Mouse (Mus musculus) lung, embryonic 16.5 days (tissue): ENCODE measurements around the gene Nmnat1. TPM values are rescaled to one million over a fixed set of nuclear protein-coding genes. Genes with fewer than 3 reads are reported as not detected.

Source experiments
- ATAC-seq: fragments of 200-750 bp; cut with Nextera tagmentation; 2 replicates; pipeline ENCODE4 v1.8.0; 2017; ENCODE audit warnings: low read depth, mild to moderate bottlenecking, moderate library complexity
- H3K27ac ChIP-seq: fragments of 300-500 bp; sonication (generic); 2 replicates; pipeline ENCODE4 v1.5.1; 2014; ENCODE audit warnings: mild to moderate bottlenecking, control low read depth, low read length
- H3K27me3 ChIP-seq: fragments of 300-500 bp; sonication (generic); 2 replicates; pipeline ENCODE4 v1.6.1; 2014; ENCODE audit warnings: low read depth, low read length, mixed read lengths; ENCODE audit not compliant: control insufficient read depth, insufficient read depth
- H3K36me3 ChIP-seq: fragments of 300-500 bp; sonication (generic); 2 replicates; pipeline ENCODE4 v1.6.1; 2014; ENCODE audit warnings: low read length; ENCODE audit not compliant: control insufficient read depth, insufficient read depth
- H3K4me1 ChIP-seq: fragments of 300-500 bp; sonication (generic); replicated peaks from 2 replicates; pipeline ENCODE4 v1.6.1; 2014; ENCODE audit warnings: low read length, mixed read lengths; ENCODE audit not compliant: control insufficient read depth, insufficient read depth
- H3K4me2 ChIP-seq: fragments of 300-500 bp; sonication (generic); 2 replicates; pipeline ENCODE4 v1.6.1; 2014; ENCODE audit warnings: low read depth, low read length, control low read depth
- H3K4me3 ChIP-seq: fragments of 300-500 bp; sonication (generic); 2 replicates; pipeline ENCODE4 v1.5.1; 2014; ENCODE audit warnings: mild to moderate bottlenecking, low read length, control low read depth
- H3K9ac ChIP-seq: fragments of 300-500 bp; sonication (generic); 2 replicates; pipeline ENCODE4 v1.6.1; 2014; ENCODE audit warnings: low read length, control low read depth
- H3K9me3 ChIP-seq: fragments of 300-500 bp; sonication (generic); 2 replicates; pipeline ENCODE4 v1.6.1; 2016; ENCODE audit warnings: low read length; ENCODE audit not compliant: control insufficient read depth
- WGBS: fragments of 180-500 bp; shearing (Covaris S2); extraction: QIAGEN DNeasy Blood & Tissue Kit; methylation state at CpG from one replicate; pipeline ENCODE4 v1.1.7; 2014; 5-methylcytosine and 5-hydroxymethylcytosine counted together
- polyA plus RNA-seq: library from polyadenylated mRNA; unstranded; fragments of >200 nt; fragmentation: Nextera tagmentation; extraction: Ambion mirVana; gene quantifications from 2 replicates; pipeline ENCODE4 v1.2.1, GENCODE M21; 2015

Gene Nmnat1
- polyA plus RNA-seq, 1 experiment from 2014 or later: 11.9 TPM

DNA sequence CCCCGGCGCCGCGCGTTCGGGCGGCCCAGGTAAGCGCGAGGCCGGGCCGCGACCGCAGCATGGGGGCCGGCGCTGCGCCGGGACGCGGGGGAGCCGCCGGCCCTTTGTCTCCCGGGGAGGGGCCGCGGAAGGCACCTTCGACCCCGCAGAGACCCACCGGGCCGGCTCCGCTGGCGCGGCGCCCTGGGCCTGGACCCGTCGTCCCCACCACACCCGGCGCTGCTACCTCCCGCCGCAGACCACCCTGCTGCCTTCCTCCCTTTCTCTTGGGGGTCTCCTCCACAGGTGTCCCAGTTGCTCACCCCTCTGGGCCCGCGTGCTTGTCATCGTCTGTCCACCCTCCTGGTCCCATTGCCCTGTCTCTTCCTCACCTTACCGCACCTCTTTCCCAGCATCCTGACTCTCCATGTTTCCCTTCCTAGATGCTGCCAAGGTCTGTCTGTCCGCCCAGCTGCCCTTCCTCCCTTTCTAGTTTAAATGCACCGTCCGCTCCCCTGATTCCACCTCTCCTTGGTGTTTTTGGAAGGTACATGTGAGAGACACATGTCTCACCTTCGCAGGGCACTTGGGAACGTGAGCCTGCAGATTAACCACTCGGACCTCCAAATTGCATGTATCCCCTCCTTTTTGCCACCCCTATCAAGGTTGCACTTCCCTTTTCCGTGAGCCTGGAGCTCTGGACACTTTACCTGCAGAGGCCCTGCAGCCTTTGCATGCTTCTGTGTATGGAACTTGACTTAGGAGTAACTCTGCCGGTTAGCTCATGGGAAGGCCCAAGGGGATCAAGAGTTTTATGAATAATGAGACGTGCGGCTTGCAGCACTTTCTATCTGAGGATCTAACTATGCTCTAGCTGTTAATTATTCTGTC lies 33.6 kb upstream of the Nmnat1 start:
- 3% methylated on average over 49 of the region's 52 CpGs for WGBS
- Histone ChIP-seq H3K4me2 (peak overlapping the region; percentile 90), H3K9me3 (no peaks in the 10 kb centered on the region), H3K4me3 (peak overlapping the region; percentile 80), H3K36me3 (no peaks in the 10 kb centered on the region), H3K27ac (peak overlapping the region; percentile 30; the same call in 1 of the 2 replicates), H3K9ac (peak overlapping the region; percentile 86), H3K27me3 (no peaks in the 10 kb centered on the region), H3K4me1 (peaks cover 7% of the 10 kb centered on the region)
- no peak for ATAC-seq

DNA sequence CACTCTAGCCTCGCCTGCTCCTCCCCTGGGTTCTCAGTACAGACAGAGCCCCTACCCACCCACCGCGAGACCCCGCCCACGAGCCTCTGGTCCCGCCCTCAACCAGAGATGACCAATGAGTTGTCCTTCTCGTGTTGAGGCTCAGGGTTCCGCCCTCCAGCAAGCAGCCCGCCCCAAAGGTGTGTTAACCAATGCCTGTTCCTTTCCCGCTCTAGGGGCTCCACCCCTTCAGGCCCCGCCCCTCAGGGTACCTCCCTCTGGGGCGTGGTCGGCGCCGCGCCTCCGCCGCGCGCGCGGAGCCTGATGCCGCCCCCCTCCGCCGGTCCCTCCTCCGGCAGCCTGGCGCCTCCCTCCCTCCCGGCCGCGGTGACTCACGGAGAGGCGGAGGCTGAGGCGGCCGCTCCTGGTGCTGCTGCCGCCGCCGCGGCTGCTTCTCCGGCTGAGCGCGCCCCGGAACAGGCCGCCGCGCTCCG lies 32.9 kb upstream of the Nmnat1 start, which contains the start of gene Ctnnbip1:
Gene Ctnnbip1 (plus strand): TSS at position 369 of the 473 bp plus-strand sequence.
- no peaks in the 10 kb centered on the region for H3K9me3 ChIP-seq
- peak within 1 kb of the TSS; percentile 30; the same call in 1 of the 2 replicates for H3K27ac ChIP-seq
- ATAC-seq: peak; percentile 99
- WGBS: 0% methylated on average over 39 of the region's 46 CpGs
- peak within 1 kb of the TSS; percentile 86 for H3K9ac ChIP-seq
- peak within 1 kb of the TSS; percentile 90 for H3K4me2 ChIP-seq
- H3K27me3 ChIP-seq: no peaks in the 10 kb centered on the region
- H3K4me1 ChIP-seq: peaks cover 7% of the 10 kb centered on the region
- peak within 1 kb of the TSS; percentile 80 for H3K4me3 ChIP-seq
- no peaks in the 10 kb centered on the region for H3K36me3 ChIP-seq

DNA sequence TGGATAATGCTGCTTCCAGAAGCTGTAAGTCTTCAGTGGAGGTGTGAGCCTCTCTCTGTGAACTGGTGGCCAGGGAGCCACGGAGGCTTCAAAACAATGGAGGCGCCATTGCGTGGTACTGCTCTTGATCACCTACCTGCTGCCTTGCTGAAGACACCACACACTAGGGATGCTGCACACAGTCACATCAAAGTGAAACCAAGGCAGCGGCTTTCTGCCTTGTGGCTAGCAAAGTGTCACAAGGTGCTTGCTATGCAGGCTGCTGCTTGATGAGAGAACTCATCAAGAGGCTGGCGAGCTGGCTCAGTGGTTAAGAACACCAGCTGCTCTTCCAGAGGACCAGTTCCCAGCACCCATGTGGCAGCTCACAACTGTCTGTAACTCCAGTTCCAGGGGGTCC lies 30.7 kb upstream of the Nmnat1 start:
- no peaks in the 10 kb centered on the region for H3K27me3 ChIP-seq
- H3K4me1 ChIP-seq: peaks cover 21% of the 10 kb centered on the region
- H3K9me3 ChIP-seq: no peaks in the 10 kb centered on the region
- H3K36me3 ChIP-seq: no peaks in the 10 kb centered on the region
- H3K4me2 ChIP-seq: no peak overlapping the region
- no peak overlapping the region for H3K27ac ChIP-seq
- H3K9ac ChIP-seq: no peak overlapping the region
- ATAC-seq: no peak
- H3K4me3 ChIP-seq: no peak overlapping the region
- WGBS: 85% methylated on average over 5 of the region's 5 CpGs

DNA sequence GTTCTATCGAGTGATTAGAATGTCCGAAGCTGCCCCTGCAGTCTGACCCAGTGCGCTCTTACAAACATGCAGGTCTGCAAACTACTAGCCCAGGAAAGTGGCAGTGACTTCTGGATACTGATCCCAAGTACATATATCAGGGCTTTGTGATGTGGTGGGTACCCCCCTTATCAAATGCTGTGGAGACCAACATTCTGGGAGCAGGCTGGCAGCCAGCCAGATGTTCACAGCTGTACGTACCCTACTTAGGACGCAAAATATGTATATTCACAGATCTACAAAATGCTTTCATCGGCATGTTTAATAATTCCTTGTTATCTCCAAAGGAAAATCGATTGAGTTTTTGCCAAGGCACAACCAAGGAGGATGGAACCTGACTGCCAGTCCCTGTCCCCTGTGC lies 27.1 kb upstream of the Nmnat1 start:
- WGBS: 37% methylated on average over 7 of the region's 7 CpGs
- Histone ChIP-seq H3K4me2 (no peak overlapping the region), H3K36me3 (no peaks in the 10 kb centered on the region), H3K27ac (no peak overlapping the region), H3K4me1 (peaks cover 14% of the 10 kb centered on the region), H3K9me3 (no peaks in the 10 kb centered on the region), H3K9ac (no peak overlapping the region), H3K4me3 (no peak overlapping the region), H3K27me3 (no peaks in the 10 kb centered on the region)
- ATAC-seq: peak; percentile 13; the same call in 1 of the 2 replicates

DNA sequence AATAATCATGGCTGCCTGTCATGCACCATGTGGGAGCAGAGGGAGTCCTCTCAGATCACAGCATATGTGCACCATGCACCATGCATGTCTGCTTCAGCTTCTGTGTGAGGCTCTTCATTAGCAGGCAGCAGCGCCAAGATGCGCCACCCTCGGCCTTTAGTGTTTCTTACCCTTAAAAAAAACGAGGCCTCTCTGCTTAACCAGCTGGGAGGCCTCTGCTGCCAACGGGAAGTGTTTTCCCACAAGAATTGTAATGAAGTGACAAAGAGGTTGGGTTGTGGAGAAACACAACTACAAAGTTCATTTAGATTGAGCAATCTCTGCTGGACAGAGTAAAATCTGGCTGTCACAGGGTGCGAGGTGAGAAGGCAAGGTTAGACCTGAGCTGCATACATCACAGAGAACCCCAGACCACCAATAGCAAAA lies 26.2 kb upstream of the Nmnat1 start:
- H3K36me3 ChIP-seq: no peaks in the 10 kb centered on the region
- no peak overlapping the region for H3K9ac ChIP-seq
- no peak overlapping the region for H3K4me2 ChIP-seq
- peak; percentile 79 for ATAC-seq
- peaks cover 14% of the 10 kb centered on the region for H3K4me1 ChIP-seq
- H3K27me3 ChIP-seq: no peaks in the 10 kb centered on the region
- H3K4me3 ChIP-seq: no peak overlapping the region
- WGBS: 41% methylated on average over 6 of the region's 6 CpGs
- peak overlapping the region; percentile 72 for H3K27ac ChIP-seq
- no peaks in the 10 kb centered on the region for H3K9me3 ChIP-seq

DNA sequence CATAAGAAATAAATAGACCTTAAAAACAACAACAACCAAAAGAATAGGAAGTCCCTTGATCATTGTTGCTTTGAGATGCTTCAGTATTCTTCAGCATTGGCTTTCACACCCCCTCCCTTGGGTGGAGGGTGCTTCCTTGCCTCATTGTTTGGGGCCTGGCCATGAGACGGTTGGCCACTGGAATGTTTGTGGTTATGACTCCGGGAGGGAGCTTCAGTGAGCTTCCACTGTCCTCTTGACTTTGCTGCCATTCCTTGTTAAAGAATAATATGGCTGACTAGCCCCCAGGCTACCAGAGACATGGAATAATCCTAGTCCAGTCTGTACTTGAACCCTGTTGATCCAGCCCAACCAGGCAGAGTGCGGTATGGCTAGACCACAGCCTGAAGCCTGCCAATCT lies 21.9 kb upstream of the Nmnat1 start:
- Histone ChIP-seq H3K4me2 (no peak overlapping the region), H3K27me3 (no peaks in the 10 kb centered on the region), H3K36me3 (no peaks in the 10 kb centered on the region; the same call in 1 of the 2 replicates), H3K27ac (no peak overlapping the region), H3K9me3 (no peaks in the 10 kb centered on the region), H3K9ac (no peak overlapping the region), H3K4me1 (peaks cover 14% of the 10 kb centered on the region; the same call in 1 of the 2 replicates), H3K4me3 (no peak overlapping the region)
- 74% methylated on average over 3 of the region's 3 CpGs for whole genome bisulfite sequencing
- no peak for ATAC-seq

DNA sequence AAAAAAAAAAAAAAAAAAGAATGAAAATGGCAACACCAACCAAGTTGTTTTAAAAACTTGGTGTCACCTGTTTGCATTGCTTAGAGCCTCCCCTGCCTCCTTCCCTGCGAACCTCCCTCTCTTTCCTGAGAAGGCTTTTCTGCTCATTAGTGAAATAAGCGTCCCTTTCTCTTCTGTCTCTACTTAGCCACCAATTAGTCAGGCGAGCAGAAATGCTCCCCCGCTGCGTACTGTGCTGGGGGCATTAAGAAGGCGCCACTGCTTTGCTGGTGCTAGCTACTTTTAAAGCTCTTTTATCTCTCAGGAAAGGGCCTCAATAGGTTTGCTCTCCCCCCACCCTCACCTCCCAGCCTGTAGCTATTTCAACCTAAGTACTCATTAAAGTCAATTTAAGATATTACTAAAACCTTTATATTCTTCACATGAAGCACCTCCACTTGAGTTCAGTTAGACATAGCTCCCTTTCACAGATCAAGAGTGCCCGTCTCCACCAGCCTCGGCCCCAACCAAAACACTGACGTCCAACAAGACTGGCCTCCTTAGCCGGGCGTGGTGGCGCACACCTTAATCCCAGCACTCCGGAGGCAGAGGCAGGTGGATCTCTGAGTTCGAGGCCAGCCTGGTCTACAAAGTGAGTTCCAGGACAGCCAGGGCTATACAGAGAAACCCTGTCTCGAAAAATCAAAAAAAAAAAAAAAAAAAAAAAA lies 20.4 kb upstream of the Nmnat1 start:
- H3K4me3 ChIP-seq: no peak overlapping the region
- peaks cover 7% of the 10 kb centered on the region; the same call in 1 of the 2 replicates for H3K4me1 ChIP-seq
- H3K36me3 ChIP-seq: no peaks in the 10 kb centered on the region; the same call in 1 of the 2 replicates
- WGBS: 54% methylated on average over 14 of the region's 15 CpGs
- no peak overlapping the region for H3K4me2 ChIP-seq
- no peaks in the 10 kb centered on the region for H3K9me3 ChIP-seq
- H3K27ac ChIP-seq: peak overlapping the region; percentile 61
- peak; percentile 34; the same call in 1 of the 2 replicates for ATAC-seq
- H3K27me3 ChIP-seq: no peaks in the 10 kb centered on the region
- H3K9ac ChIP-seq: no peak overlapping the region

DNA sequence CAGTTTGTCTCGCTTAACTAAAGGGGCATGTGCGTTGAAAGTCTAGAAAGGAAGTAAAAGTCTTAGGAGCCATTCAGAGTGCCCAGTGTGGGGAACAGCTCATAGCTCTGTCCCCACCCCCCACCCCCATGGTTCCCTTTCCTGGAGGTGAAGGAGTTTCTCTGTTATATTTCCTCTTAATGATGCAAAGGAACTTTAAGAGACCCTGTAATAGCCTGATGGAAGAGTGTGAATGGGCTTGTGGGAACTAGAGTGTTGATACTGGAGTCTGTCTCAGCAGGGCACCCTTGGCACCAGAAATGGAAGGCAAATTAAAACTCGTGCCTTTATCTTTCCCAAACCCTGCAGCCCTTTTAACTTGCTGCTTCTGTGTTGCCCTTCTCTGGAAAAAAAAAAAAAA lies 19.9 kb upstream of the Nmnat1 start:
- H3K4me1 ChIP-seq: peaks cover 7% of the 10 kb centered on the region; the same call in 1 of the 2 replicates
- peak overlapping the region; percentile 7; the same call in 1 of the 2 replicates for H3K9ac ChIP-seq
- H3K4me2 ChIP-seq: no peak overlapping the region
- ATAC-seq: peak; percentile 43
- peaks cover 5% of the 10 kb centered on the region for H3K36me3 ChIP-seq
- H3K27me3 ChIP-seq: no peaks in the 10 kb centered on the region
- no peak overlapping the region for H3K4me3 ChIP-seq
- H3K27ac ChIP-seq: peak overlapping the region; percentile 61
- WGBS: 21% methylated on average over 3 of the region's 3 CpGs
- no peaks in the 10 kb centered on the region for H3K9me3 ChIP-seq

DNA sequence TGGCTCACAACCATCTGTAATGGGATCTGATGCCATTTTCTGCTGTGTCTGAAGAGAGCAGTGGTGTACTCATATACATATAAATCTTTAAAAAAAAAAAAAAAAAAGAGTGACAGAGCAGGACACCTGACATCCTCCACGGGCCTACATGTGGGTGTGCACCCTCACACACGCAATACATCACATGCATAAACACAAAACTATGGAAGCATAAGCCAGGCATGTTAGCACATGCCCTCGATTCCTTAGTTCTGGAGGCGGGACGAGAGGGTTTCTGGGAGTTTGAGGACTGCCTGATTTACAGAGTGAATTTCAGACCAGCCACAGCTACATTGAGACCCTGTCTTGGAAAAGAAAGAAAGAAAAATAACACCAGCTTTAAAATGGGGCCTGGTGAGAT lies 19.4 kb upstream of the Nmnat1 start:
- no peak for ATAC-seq
- no peak overlapping the region; the same call in 1 of the 2 replicates for H3K9ac ChIP-seq
- H3K4me2 ChIP-seq: no peak overlapping the region
- H3K36me3 ChIP-seq: peaks cover 5% of the 10 kb centered on the region
- H3K4me3 ChIP-seq: no peak overlapping the region
- no peaks in the 10 kb centered on the region for H3K27me3 ChIP-seq
- no peaks in the 10 kb centered on the region for H3K9me3 ChIP-seq
- 73% methylated on average over 5 of the region's 5 CpGs for WGBS
- H3K27ac ChIP-seq: peak overlapping the region; percentile 61
- peaks cover 7% of the 10 kb centered on the region; the same call in 1 of the 2 replicates for H3K4me1 ChIP-seq
